Mouse (Mus musculus) cerebellum, postnatal 25 days (tissue): ENCODE results near the gene Slc23a2.
A peak's percentile ranks its signal among the peaks of the same experiment; 100 is the strongest.

Source experiments
- DNase-seq, 2 experiments: peaks; one replicate each; pipeline ENCODE4 v3.0.0; 2021; ENCODE audit warnings: mixed read lengths in 2 of 2

Gene Slc23a2

GRCm38 (mm10) chr2:132134758-132135157 is 10.2 kb downstream of the Slc23a2 start:
- DNase-seq, result no peak

- no peak for DNase-seq
Measured at GRCm38 (mm10) chr2:132133436-132133835, 11.5 kb downstream of the Slc23a2 start.

GRCm38 (mm10) chr2:132131266-132131665 is 13.6 kb downstream of the Slc23a2 start:
- DNase-seq, result peak; percentile 64 to 74

- DNase-seq, result no peak
Measured at GRCm38 (mm10) chr2:132129980-132130379, 14.9 kb downstream of the Slc23a2 start.

GRCm38 (mm10) chr2:132129247-132129646 is 15.7 kb downstream of the Slc23a2 start:
- no peak for DNase-seq

GRCm38 (mm10) chr2:132127904-132128303 is 17.0 kb downstream of the Slc23a2 start:
- no peak for DNase-seq

GRCm38 (mm10) chr2:132126292-132126691 is 18.6 kb downstream of the Slc23a2 start:
- DNase-seq, result no peak

GRCm38 (mm10) chr2:132123063-132123462 is 21.8 kb downstream of the Slc23a2 start:
- no peak for DNase-seq

GRCm38 (mm10) chr2:132121050-132121449 is 23.9 kb downstream of the Slc23a2 start:
- no peak for DNase-seq

- DNase-seq, result no peak
Measured at GRCm38 (mm10) chr2:132118646-132119045, 26.3 kb downstream of the Slc23a2 start.

- DNase-seq, result no peak
Measured at GRCm38 (mm10) chr2:132115936-132116335, 29.0 kb downstream of the Slc23a2 start.

GRCm38 (mm10) chr2:132115344-132115743 is 29.6 kb downstream of the Slc23a2 start:
- DNase-seq, result no peak

- DNase-seq, result no peak
Measured at GRCm38 (mm10) chr2:132113962-132114759, 30.7 kb downstream of the Slc23a2 start.

- no peak for DNase-seq
Measured at GRCm38 (mm10) chr2:132112319-132112718, 32.6 kb downstream of the Slc23a2 start.

- DNase-seq, result no peak
Measured at GRCm38 (mm10) chr2:132111905-132112304, 33.0 kb downstream of the Slc23a2 start.

GRCm38 (mm10) chr2:132111266-132111665 is 33.6 kb downstream of the Slc23a2 start:
- peak; percentile 62 to 71 for DNase-seq

GRCm38 (mm10) chr2:132110702-132111101 is 34.2 kb downstream of the Slc23a2 start:
- DNase-seq, result no peak

GRCm38 (mm10) chr2:132108988-132109387 is 35.9 kb downstream of the Slc23a2 start:
- DNase-seq, result no peak

GRCm38 (mm10) chr2:132107611-132108010 is 37.3 kb downstream of the Slc23a2 start:
- DNase-seq, result peak; percentile 50 to 67

GRCm38 (mm10) chr2:132106069-132106468 is 38.8 kb downstream of the Slc23a2 start:
- DNase-seq, result no peak

- DNase-seq, result no peak
Measured at GRCm38 (mm10) chr2:132103265-132103664, 41.6 kb downstream of the Slc23a2 start.

GRCm38 (mm10) chr2:132102505-132103130 is 42.3 kb downstream of the Slc23a2 start:
- no peak for DNase-seq

- no peak for DNase-seq
Measured at GRCm38 (mm10) chr2:132098942-132099672, 45.8 kb downstream of the Slc23a2 start.

GRCm38 (mm10) chr2:132098365-132098764 is 46.5 kb downstream of the Slc23a2 start:
- DNase-seq, result no peak
